Mouse (Mus musculus) C2C12 (cell line): Measurements from ENCODE around the gene Dner.

Experiments
- CEBPB ChIP-seq: IDR thresholded peaks from one replicate; pipeline ENCODE4 v1.6.1; 2011; ENCODE audit warnings: low read depth, mild to moderate bottlenecking, control low read depth, moderate library complexity
- CTCF ChIP-seq: IDR thresholded peaks from one replicate; pipeline ENCODE4 v1.5.1; 2011; ENCODE audit not compliant: control insufficient read depth, insufficient read depth, insufficient read length
- USF1 ChIP-seq: IDR thresholded peaks from one replicate; pipeline ENCODE4 v1.6.1; 2011; ENCODE audit warnings: low read depth, mild to moderate bottlenecking, control low read depth, moderate library complexity

DNA sequence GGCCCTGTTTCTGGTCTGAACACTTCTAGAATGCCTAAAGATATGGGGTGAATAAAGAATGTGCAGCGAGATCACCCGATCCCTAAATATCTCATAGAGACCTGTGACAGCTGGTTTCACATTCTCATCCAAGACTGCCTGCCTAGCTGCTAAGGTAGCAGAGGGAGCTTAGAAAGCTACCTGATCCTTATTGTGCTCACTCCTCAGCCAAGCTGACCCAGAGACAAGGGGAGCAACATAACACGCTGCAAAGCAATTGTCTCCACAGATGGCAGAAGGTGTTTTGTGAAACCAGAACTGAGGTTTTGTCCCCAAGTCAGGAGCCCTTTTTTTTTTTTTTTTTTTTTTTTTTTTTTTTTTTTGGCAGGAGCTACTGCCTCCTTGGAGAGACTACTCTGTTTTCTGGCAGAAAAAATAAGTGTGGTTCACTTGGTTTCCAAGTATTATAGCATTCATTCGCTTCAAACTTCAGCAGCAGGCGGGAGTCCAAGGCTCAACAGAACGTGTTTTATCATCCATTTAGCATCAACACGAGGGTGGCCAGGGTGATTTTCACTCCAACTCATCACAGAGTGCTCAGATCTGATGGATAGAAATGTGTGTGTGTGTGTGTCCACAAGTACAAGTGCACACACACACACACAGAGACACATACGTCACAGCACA, 309.4 kb downstream of the Dner start:
- no peak for TF ChIP-seq CTCF
- TF ChIP-seq USF1 = no peak
- no peak for TF ChIP-seq CEBPB
